Comparison of ENCODE assay signal across 9 mouse cellular contexts in the genomic region with DNA sequence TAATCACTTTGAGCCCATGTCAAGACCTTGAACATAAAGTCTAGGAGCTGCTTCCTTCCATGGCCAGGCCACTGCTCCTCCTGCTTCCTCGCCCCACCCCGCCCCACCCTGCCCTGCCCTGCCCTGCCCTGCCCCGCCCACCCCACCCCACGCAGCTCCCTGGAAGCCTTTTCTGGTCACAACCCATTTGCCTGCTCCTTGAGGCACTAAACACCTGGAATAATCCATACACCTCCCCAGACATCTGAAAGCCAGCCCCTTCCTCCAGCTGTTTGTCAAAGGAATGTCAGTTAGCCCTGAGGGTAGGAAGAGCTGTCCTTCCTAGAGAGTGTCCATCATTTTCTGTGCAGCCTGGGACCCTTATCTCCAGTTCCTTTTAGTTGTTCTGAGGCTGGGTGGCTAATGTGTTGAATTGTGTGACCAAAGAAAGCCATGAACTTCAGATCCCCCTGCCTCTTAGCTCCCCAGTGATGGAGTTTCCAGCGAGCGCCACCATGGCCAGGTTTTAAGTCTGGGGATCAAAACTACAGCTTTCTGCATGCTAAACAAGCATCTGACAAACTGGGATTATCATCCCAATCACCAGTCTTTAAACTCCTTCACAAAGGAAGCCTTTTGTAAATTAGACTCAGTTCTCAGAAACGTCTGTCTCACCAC. TPM values are rescaled to one million over a fixed set of nuclear protein-coding genes. Genes with fewer than 3 reads are reported as not detected.
DNase-seq lines count a peak whose midpoint lies in the region; ATAC-seq and TF ChIP-seq lines count a peak whose summit lies in the region.
"Not testable (repeated sequence)": the region's sequence is repeated elsewhere in the genome, so short reads cannot be mapped to it uniquely, and the experiment has no call there.
"Had no signal": no experiment of that assay in that cellular context is flagged by ENCODE, and none has a peak within 500 bp of the region (broad histone marks: within the 10 kb centered on the region; RNA-seq: fewer than 3 reads in every experiment).

No protein-coding gene starts in this region.

- H3K36me3 ChIP-seq in forebrain, embryonic 14.5 days (ENCODE audit: control insufficient read depth, insufficient read depth, low read length); intestine, postnatal 0 days (ENCODE audit: control insufficient read depth, insufficient read depth): not testable (repeated sequence)

- no CpG with 5 or more reads among the region's 7 CpGs for WGBS in forebrain, embryonic 14.5 days
- WGBS in intestine, postnatal 0 days = 80% methylated on average over 1 of the region's 7 CpGs

- not testable (repeated sequence) for DNase-seq in forebrain, embryonic 14.5 days (ENCODE audit: low spot score)
- peak; percentile 35 for DNase-seq in heart, adult 8-10 months (ENCODE audit: low spot score)
- DNase-seq in left cerebral cortex, postnatal 36 days (ENCODE audit: low spot score in 2 of 2) = peak; percentile 19 to 24
- DNase-seq in lung, postnatal 14 days = peak; percentile 16
- peak; percentile 41 for DNase-seq in thymus, postnatal 14 days

- TF ChIP-seq CTCF in intestine, postnatal 0 days (IDR thresholded peaks at IDR 0.05; ENCODE audit: low read depth) = not testable (repeated sequence)

- not testable (repeated sequence) for H3K27me3 ChIP-seq in forebrain, embryonic 14.5 days (replicated peaks; ENCODE audit: control insufficient read depth, insufficient read depth, low read length); intestine, postnatal 0 days (replicated peaks; ENCODE audit: control insufficient read depth, insufficient read depth, low read length)

- intact Hi-C loops in left cerebral cortex, postnatal 36 days (cut with DNase I) = not testable (repeated sequence)

- H3K4me2 ChIP-seq in forebrain, embryonic 14.5 days (ENCODE audit: low read length); intestine, postnatal 0 days (replicated peaks; ENCODE audit: low read depth): not testable (repeated sequence)

- not testable (repeated sequence) for H3K4me3 ChIP-seq in forebrain, embryonic 14.5 days (ENCODE audit: low read depth, low read length); intestine, postnatal 0 days (ENCODE audit: low read depth, low read length)

- not testable (repeated sequence) for H3K9me3 ChIP-seq in forebrain, embryonic 14.5 days (replicated peaks; ENCODE audit: control insufficient read depth, low read length); intestine, postnatal 0 days (ENCODE audit: control insufficient read depth)

- not testable (repeated sequence) for H3K4me1 ChIP-seq in forebrain, embryonic 14.5 days (ENCODE audit: control insufficient read depth, insufficient read depth, low read length); intestine, postnatal 0 days (replicated peaks; ENCODE audit: control insufficient read depth, insufficient read depth, low read length)

- not testable (repeated sequence) for H3K9ac ChIP-seq in forebrain, embryonic 14.5 days (ENCODE audit: low read length); intestine, postnatal 0 days (ENCODE audit: low read depth, low read length)

- peak; percentile 61; the same call in 1 of the 2 replicates for ATAC-seq in cerebellum, adult (ENCODE audit: insufficient number of reproducible peaks, low FRiP score, low TSS enrichment)
- ATAC-seq in forebrain, embryonic 14.5 days = peak; percentile 72; the same call in 1 of the 2 replicates
- ATAC-seq in intestine, postnatal 0 days = peak; percentile 56
- ATAC-seq in neutrophil, adult 5-6 weeks (ENCODE audit: extremely low read depth, insufficient number of reproducible peaks, low FRiP score, poor library complexity, severe bottlenecking) = 0 out of 2 replicates have a peak, but pooled peaks have one; percentile 53

- not testable (repeated sequence) for H3K27ac ChIP-seq in forebrain, embryonic 14.5 days (ENCODE audit: low read depth, low read length); intestine, postnatal 0 days (ENCODE audit: low read depth, low read length)

RNA-seq across cellular contexts. Expression of a gene that starts 25.8 kb away (rescaled TPM):
- polyA plus RNA-seq in forebrain, embryonic 14.5 days (2014; fragmentation: Nextera tagmentation; extraction: Ambion mirVana) = 0.14 TPM in 1 of 2 replicates, not detected in the other
- total RNA-seq in heart, adult 8-10 months (2022) = under 1 TPM in 1 of 4 experiments, not detected in 3; 0.56 TPM
- polyA plus RNA-seq in intestine, postnatal 0 days (2015; fragmentation: Nextera tagmentation; extraction: Ambion mirVana) = 0.12 TPM in 1 of 2 replicates, not detected in the other
- 1 to 10 TPM; 1.5 to 3.0 TPM for total RNA-seq in left cerebral cortex, postnatal 36 days (2021)
- 1.2 TPM in 1 of 2 replicates, not detected in the other for total RNA-seq in neutrophil, adult 5-6 weeks (2017)
- polyA plus RNA-seq: activated CD4-positive, CD25-positive, alpha-beta regulatory T cell, adult 4 months had no signal
